Mouse (Mus musculus): Measurements from ENCODE around the gene Man1c1. TPM values are rescaled to one million over a fixed set of nuclear protein-coding genes. Genes with fewer than 3 reads are reported as not detected.

Man1c1 gene
- polyA plus RNA-seq, 1 experiment from 2014 or later: 2.6 TPM

DNA sequence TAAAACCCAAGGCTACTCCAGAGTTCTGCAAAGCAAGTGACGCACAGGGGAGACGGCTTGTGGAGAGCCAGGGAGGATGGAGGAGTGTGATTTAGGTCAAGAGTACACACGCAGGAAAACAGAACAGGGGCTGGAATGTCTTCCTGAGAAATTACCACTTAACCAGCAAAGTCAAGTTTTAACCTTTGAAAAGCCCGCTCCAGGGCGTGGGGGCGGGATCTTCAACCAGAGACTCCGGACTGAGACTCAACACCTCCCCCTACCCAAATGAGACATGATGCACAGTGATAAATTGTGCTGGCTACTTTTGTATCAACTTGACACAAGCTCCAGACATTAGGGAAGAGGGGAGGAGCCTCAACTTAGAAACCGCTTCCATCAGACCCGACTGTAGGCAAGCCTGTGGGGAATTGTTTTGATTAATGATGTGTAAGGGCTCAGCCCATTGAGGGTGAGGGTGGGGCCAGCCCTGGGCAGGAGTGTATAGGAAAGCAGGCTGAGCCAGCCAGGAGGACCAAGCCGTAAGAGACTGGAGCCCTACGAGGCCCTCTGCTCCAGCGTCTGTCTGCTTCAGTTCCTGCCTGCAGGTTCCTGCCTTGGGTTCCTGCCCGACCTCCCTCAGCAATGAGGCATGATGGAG is 17.9 kb downstream of the Man1c1 start:
- H3K4me2 ChIP-seq (ENCODE audit: low read depth, severe bottlenecking): no peak overlapping the region
- H3K9ac ChIP-seq (ENCODE audit: low read length): no peak overlapping the region
- H3K4me1 ChIP-seq (ENCODE audit: control insufficient read depth, insufficient read depth, low read length): peaks cover 2% of the 10 kb centered on the region; the same call in 1 of the 2 replicates
- ATAC-seq (ENCODE audit: insufficient number of reproducible peaks, low FRiP score, low TSS enrichment, low read depth) (no peak), DNase-seq (ENCODE audit: low spot score) (no peak)
- 0 out of 2 replicates have a peak, but pooled peaks cover 3% of the 10 kb centered on the region for H3K9me3 ChIP-seq (ENCODE audit: control insufficient read depth, low read length)
- H3K36me3 ChIP-seq (ENCODE audit: control insufficient read depth, insufficient read depth, low read length): no peaks in the 10 kb centered on the region
- H3K27me3 ChIP-seq (ENCODE audit: control insufficient read depth, insufficient read depth, low read length): no peaks in the 10 kb centered on the region
- H3K27ac ChIP-seq (replicated peaks; ENCODE audit: low read depth, low read length): no peak overlapping the region
- WGBS: 81% methylated on average over 13 of the region's 13 CpGs
- no peak overlapping the region for H3K4me3 ChIP-seq (ENCODE audit: low read depth, low read length)

DNA sequence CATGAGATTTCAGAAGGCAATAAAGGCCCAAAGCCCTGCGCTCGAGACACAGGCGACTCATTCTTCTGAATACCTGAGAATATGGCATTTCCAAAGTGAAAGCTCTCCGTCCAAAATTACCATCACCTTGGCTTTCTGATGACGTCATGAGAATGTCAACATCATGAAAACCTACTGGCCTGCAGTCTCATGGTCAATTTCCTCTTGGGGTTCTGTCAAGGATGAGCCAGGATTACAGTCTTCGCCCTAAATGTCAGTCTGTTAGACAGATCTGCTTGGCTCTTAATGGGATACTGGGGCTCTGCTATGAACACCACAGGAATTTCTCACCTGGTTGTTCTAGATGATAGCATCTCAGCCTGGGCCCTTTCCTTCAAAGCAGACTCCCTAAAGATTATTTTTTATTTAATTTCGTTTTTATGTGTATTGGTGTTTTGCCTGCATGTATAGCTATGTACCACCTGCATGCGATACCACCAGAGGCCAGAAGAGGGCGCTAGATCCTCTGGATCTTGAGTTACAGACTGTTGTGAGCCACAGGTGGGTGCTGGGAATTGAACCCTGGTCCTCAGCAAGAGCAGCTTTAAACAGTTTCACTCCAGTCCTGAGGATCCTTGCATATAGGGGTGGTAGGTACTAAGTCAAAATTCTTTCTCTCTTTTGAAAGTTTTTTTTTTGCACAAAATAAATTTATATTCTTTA is 19.3 kb downstream of the Man1c1 start:
- H3K4me3 ChIP-seq (ENCODE audit: low read depth, low read length): no peak overlapping the region
- WGBS: 83% methylated on average over 9 of the region's 9 CpGs
- H3K9ac ChIP-seq (ENCODE audit: low read length): no peak overlapping the region
- H3K4me1 ChIP-seq (ENCODE audit: control insufficient read depth, insufficient read depth, low read length): peaks cover 2% of the 10 kb centered on the region; the same call in 1 of the 2 replicates
- no peaks in the 10 kb centered on the region for H3K36me3 ChIP-seq (ENCODE audit: control insufficient read depth, insufficient read depth, low read length)
- H3K9me3 ChIP-seq (ENCODE audit: control insufficient read depth, low read length): 0 out of 2 replicates have a peak, but pooled peaks cover 3% of the 10 kb centered on the region
- no peak overlapping the region for H3K27ac ChIP-seq (replicated peaks; ENCODE audit: low read depth, low read length)
- DNase-seq (ENCODE audit: low spot score) (no peak), ATAC-seq (ENCODE audit: insufficient number of reproducible peaks, low FRiP score, low TSS enrichment, low read depth) (no peak)
- H3K27me3 ChIP-seq (ENCODE audit: control insufficient read depth, insufficient read depth, low read length): no peaks in the 10 kb centered on the region
- H3K4me2 ChIP-seq (ENCODE audit: low read depth, severe bottlenecking): no peak overlapping the region

DNA sequence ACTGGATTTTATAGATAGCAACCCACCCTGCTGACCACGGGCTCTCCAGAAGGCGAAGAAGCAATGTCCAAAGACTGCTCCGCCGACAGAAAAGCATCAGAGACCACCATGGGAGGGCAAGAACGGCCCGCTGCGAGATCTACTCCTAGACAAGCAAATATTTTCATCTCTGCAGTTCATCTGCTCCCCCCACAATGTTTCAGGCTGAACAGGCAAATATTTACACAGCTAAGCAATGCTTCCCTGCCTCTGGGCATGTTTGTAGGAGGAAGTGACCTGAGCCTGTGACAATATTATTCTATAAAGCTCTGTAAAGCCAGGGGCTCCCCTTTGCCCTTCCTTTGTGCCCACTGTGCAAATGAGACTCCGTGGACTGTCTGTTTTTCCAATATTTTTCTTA is 20.2 kb downstream of the Man1c1 start:
- Histone ChIP-seq H3K4me2 (ENCODE audit: low read depth, severe bottlenecking) (no peak overlapping the region), H3K36me3 (ENCODE audit: control insufficient read depth, insufficient read depth, low read length) (no peaks in the 10 kb centered on the region), H3K9ac (ENCODE audit: low read length) (no peak overlapping the region), H3K9me3 (ENCODE audit: control insufficient read depth, low read length) (0 out of 2 replicates have a peak, but pooled peaks cover 3% of the 10 kb centered on the region), H3K27ac (replicated peaks; ENCODE audit: low read depth, low read length) (0 out of 2 replicates have a peak overlapping the region, but pooled peaks have one; percentile 33), H3K4me3 (ENCODE audit: low read depth, low read length) (no peak overlapping the region), H3K27me3 (ENCODE audit: control insufficient read depth, insufficient read depth, low read length) (no peaks in the 10 kb centered on the region), H3K4me1 (ENCODE audit: control insufficient read depth, insufficient read depth, low read length) (peaks cover 2% of the 10 kb centered on the region; the same call in 1 of the 2 replicates)
- WGBS: 82% methylated on average over 8 of the region's 8 CpGs
- DNase-seq (ENCODE audit: low spot score) (no peak), ATAC-seq (ENCODE audit: insufficient number of reproducible peaks, low FRiP score, low TSS enrichment, low read depth) (no peak)

DNA sequence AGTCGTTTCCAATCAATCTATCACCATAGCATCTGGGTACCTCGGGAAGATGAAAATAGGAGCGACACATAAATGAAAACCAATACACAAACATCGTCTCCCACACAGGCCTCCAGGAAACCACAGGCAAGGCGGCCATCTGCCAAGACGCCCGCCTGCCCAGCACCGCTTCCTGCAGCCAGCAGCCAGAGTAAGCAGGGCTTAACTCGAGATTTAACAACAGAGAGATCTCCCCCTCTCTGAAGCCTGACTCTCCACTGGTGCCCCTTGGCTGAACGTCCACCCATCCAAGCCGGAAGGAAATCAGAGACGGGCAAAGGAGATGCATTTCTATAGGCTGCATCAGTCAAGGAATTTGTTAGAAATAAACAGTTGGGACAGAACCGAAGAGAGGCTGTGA is 21.1 kb downstream of the Man1c1 start:
- 65% methylated on average over 13 of the region's 13 CpGs for WGBS
- peaks cover 2% of the 10 kb centered on the region; the same call in 1 of the 2 replicates for H3K4me1 ChIP-seq (ENCODE audit: control insufficient read depth, insufficient read depth, low read length)
- H3K9ac ChIP-seq (ENCODE audit: low read length): no peak overlapping the region
- DNase-seq (ENCODE audit: low spot score) (no peak), ATAC-seq (ENCODE audit: insufficient number of reproducible peaks, low FRiP score, low TSS enrichment, low read depth) (no peak)
- H3K4me3 ChIP-seq (ENCODE audit: low read depth, low read length): no peak overlapping the region
- no peak overlapping the region for H3K27ac ChIP-seq (replicated peaks; ENCODE audit: low read depth, low read length)
- H3K9me3 ChIP-seq (ENCODE audit: control insufficient read depth, low read length): 0 out of 2 replicates have a peak, but pooled peaks cover 3% of the 10 kb centered on the region
- H3K4me2 ChIP-seq (ENCODE audit: low read depth, severe bottlenecking): no peak overlapping the region
- no peaks in the 10 kb centered on the region for H3K36me3 ChIP-seq (ENCODE audit: control insufficient read depth, insufficient read depth, low read length)
- no peaks in the 10 kb centered on the region for H3K27me3 ChIP-seq (ENCODE audit: control insufficient read depth, insufficient read depth, low read length)

DNA sequence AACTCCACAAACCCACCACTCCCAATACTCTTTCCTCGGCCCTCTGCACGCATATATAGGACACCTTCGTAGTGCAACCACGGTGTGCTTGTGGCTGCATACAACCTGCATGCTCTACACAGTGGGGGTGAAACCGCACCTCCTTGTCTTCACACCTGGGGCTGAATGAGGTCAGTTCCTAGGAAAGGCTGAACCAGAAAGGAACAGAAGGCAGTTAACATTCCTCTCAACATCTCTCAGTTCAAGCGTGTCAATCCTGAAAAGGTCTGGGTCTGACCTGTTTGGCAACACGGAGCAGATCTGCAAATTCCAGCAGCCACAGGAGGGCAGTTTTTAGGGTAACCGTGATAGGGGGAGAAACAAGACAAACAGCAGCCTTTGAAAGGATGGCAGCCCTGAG is 21.7 kb downstream of the Man1c1 start:
- H3K4me1 ChIP-seq (ENCODE audit: control insufficient read depth, insufficient read depth, low read length): peaks cover 6% of the 10 kb centered on the region; the same call in 1 of the 2 replicates
- no peaks in the 10 kb centered on the region for H3K27me3 ChIP-seq (ENCODE audit: control insufficient read depth, insufficient read depth, low read length)
- H3K4me2 ChIP-seq (ENCODE audit: low read depth, severe bottlenecking): no peak overlapping the region
- 0 out of 2 replicates have a peak overlapping the region, but pooled peaks have one; percentile 6 for H3K27ac ChIP-seq (replicated peaks; ENCODE audit: low read depth, low read length)
- DNase-seq (ENCODE audit: low spot score) (no peak), ATAC-seq (ENCODE audit: insufficient number of reproducible peaks, low FRiP score, low TSS enrichment, low read depth) (no peak)
- 75% methylated on average over 8 of the region's 8 CpGs for WGBS
- no peak overlapping the region for H3K9ac ChIP-seq (ENCODE audit: low read length)
- no peak overlapping the region for H3K4me3 ChIP-seq (ENCODE audit: low read depth, low read length)
- no peaks in the 10 kb centered on the region for H3K36me3 ChIP-seq (ENCODE audit: control insufficient read depth, insufficient read depth, low read length)
- 0 out of 2 replicates have a peak, but pooled peaks cover 3% of the 10 kb centered on the region for H3K9me3 ChIP-seq (ENCODE audit: control insufficient read depth, low read length)

DNA sequence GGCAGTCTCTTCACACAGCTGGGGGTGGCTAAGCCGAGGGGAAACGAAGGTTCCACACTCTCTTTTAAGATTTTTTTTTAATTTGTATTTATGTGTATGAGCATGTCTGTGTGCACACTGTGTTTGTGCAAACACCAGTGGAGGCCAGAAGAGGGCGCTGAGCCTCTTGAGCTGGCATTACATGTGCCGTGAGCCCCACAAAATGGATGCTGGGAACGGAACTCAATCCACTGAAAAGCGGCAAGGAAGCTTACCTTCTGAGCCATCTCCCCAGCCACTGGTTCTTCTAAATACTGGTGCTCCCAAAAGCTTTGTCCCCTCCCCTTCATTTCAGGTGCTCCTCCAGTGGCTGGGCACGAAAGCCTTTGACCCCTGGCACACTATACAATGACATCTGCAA is 22.3 kb downstream of the Man1c1 start:
- no peaks in the 10 kb centered on the region for H3K36me3 ChIP-seq (ENCODE audit: control insufficient read depth, insufficient read depth, low read length)
- H3K27ac ChIP-seq (replicated peaks; ENCODE audit: low read depth, low read length): no peak overlapping the region
- H3K4me2 ChIP-seq (ENCODE audit: low read depth, severe bottlenecking): no peak overlapping the region
- WGBS: 93% methylated on average over 7 of the region's 7 CpGs
- ATAC-seq (ENCODE audit: insufficient number of reproducible peaks, low FRiP score, low TSS enrichment, low read depth) (no peak), DNase-seq (ENCODE audit: low spot score) (no peak)
- H3K4me3 ChIP-seq (ENCODE audit: low read depth, low read length): no peak overlapping the region
- H3K4me1 ChIP-seq (ENCODE audit: control insufficient read depth, insufficient read depth, low read length): peaks cover 8% of the 10 kb centered on the region; the same call in 1 of the 2 replicates
- no peak overlapping the region for H3K9ac ChIP-seq (ENCODE audit: low read length)
- H3K9me3 ChIP-seq (ENCODE audit: control insufficient read depth, low read length): 0 out of 2 replicates have a peak, but pooled peaks cover 3% of the 10 kb centered on the region
- no peaks in the 10 kb centered on the region for H3K27me3 ChIP-seq (ENCODE audit: control insufficient read depth, insufficient read depth, low read length)

DNA sequence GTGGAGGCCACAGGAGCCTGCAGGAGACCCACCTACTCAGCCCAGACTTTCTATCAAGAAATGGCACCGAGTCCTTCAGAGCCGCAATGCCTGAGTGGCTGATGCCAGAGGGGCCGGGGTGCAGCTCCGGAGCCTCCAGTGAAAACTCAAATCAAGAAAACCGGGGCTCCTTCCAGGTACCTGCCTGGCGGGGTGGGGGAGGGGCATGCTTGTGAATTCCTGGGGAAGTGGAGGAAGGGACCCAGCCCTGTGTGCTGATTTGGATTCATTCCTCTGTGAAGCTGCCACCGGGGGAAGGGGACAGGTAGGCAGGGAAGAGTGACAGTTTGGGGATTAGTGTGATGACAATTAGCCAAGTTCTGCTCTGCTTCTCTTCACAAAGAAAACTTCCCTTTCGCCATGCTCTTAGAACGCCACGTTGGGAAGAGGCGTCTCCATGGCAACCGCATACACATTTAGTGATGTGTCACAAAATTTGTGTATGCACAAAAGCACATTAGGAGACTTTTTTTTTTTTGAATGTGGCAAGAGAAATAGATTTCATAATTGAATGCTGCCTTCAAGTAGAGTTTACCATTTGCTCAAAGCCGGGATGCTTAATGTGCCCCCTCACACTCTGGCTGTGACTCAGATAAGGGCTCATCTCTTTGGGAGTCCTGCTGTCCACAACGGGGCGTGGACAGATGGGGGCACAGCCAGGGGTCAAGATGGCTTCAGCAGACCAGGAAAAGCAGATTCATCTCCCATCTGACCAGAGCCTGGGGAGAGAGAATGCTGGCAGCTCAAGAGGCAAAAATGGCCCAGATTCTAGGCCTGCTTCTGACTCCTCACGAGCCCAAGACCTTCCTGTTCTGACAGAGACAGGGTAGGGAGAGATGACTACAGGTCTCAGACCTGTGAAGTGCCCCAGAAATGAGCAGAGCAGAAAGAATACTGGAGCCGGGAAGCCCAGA is 26.3 kb downstream of the Man1c1 start:
- ATAC-seq (ENCODE audit: insufficient number of reproducible peaks, low FRiP score, low TSS enrichment, low read depth): no peak
- 42% methylated on average over 17 of the region's 17 CpGs for WGBS
- no peaks in the 10 kb centered on the region for H3K9me3 ChIP-seq (ENCODE audit: control insufficient read depth, low read length)
- H3K4me3 ChIP-seq (ENCODE audit: low read depth, low read length): no peak overlapping the region
- H3K4me1 ChIP-seq (ENCODE audit: control insufficient read depth, insufficient read depth, low read length): 0 out of 2 replicates have a peak, but pooled peaks cover 10% of the 10 kb centered on the region
- H3K4me2 ChIP-seq (ENCODE audit: low read depth, severe bottlenecking): no peak overlapping the region
- H3K36me3 ChIP-seq (ENCODE audit: control insufficient read depth, insufficient read depth, low read length): no peaks in the 10 kb centered on the region
- DNase-seq (ENCODE audit: low spot score): no peak
- H3K27ac ChIP-seq (replicated peaks; ENCODE audit: low read depth, low read length): no peak overlapping the region
- H3K9ac ChIP-seq (ENCODE audit: low read length): no peak overlapping the region
- H3K27me3 ChIP-seq (ENCODE audit: control insufficient read depth, insufficient read depth, low read length): no peaks in the 10 kb centered on the region

DNA sequence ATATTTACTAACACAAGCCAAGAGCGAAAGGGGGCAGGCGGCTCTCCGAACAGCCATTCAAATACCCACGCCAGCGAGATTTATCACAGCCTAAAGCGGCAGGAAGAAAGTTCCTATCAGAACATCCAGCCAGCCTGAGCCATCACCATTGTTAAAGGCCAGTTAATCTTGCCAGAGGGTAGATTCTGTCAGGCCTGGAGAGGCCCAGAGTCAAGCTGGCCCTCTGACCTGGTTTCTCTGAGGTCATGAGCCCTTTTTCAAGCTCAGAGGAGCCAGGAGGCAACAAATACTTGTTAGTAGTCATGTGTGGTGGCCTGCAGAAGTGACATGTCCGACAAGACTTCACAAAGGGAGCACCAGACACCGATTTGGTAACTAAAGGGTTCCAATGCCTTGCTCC is 28.3 kb downstream of the Man1c1 start:
- Histone ChIP-seq H3K9ac (ENCODE audit: low read length) (no peak overlapping the region), H3K4me1 (ENCODE audit: control insufficient read depth, insufficient read depth, low read length) (peaks cover 19% of the 10 kb centered on the region), H3K4me2 (ENCODE audit: low read depth, severe bottlenecking) (no peak overlapping the region), H3K36me3 (ENCODE audit: control insufficient read depth, insufficient read depth, low read length) (no peaks in the 10 kb centered on the region), H3K27me3 (ENCODE audit: control insufficient read depth, insufficient read depth, low read length) (no peaks in the 10 kb centered on the region), H3K9me3 (ENCODE audit: control insufficient read depth, low read length) (no peaks in the 10 kb centered on the region), H3K4me3 (ENCODE audit: low read depth, low read length) (no peak overlapping the region), H3K27ac (replicated peaks; ENCODE audit: low read depth, low read length) (no peak overlapping the region)
- no peak for ATAC-seq (ENCODE audit: insufficient number of reproducible peaks, low FRiP score, low TSS enrichment, low read depth)
- WGBS: 33% methylated on average over 8 of the region's 8 CpGs
- DNase-seq (ENCODE audit: low spot score): no peak

All from limb, embryonic 11.5 days (tissue).